8 mouse cellular contexts compared by ENCODE assay signal in genomic region chr9:57643856-57644180, GRCm38 (mm10). TPM values are rescaled to one million over a fixed set of nuclear protein-coding genes. Genes with fewer than 3 reads are reported as not detected.
DNase-seq lines count a peak whose midpoint lies in the region; ATAC-seq and TF ChIP-seq lines count a peak whose summit lies in the region.

No protein-coding gene starts in this region.

- intact Hi-C loops in left cerebral cortex, postnatal 25 days (cut with DNase I), result loop anchor here (2.0 kb wide), 1 partner anchor 15 kb away; no protein-coding TSS in a partner anchor

- peaks cover 40% of the 10 kb centered on the region for H3K4me1 ChIP-seq in kidney, adult 2 months (ENCODE audit: control insufficient read depth, insufficient read depth, low read length)
- peaks cover 17% of the 10 kb centered on the region for H3K4me1 ChIP-seq in forebrain, embryonic 11.5 days (replicated peaks; ENCODE audit: control insufficient read depth, insufficient read depth, low read length)
- peaks cover 57% of the 10 kb centered on the region for H3K4me1 ChIP-seq in limb, embryonic 13.5 days
- H3K4me1 ChIP-seq in midbrain, embryonic 15.5 days, result peaks cover 56% of the 10 kb centered on the region

- peak overlapping the region; percentile 99 for H3K9ac ChIP-seq in forebrain, embryonic 11.5 days (ENCODE audit: low read length)
- peak overlapping the region; percentile 93 for H3K9ac ChIP-seq in limb, embryonic 13.5 days
- H3K9ac ChIP-seq in midbrain, embryonic 15.5 days, result peak overlapping the region; percentile 99

- TF ChIP-seq CTCF in kidney, adult 2 months (conservative IDR thresholded peaks at IDR 0.05; ENCODE audit: insufficient read depth, insufficient read length, low read depth, low read length), result no peak

- H3K4me3 ChIP-seq in kidney, adult 2 months (ENCODE audit: insufficient read depth, low read depth, low read length), result peak overlapping the region; percentile 26; the same call in 1 of the 2 replicates
- H3K4me3 ChIP-seq in forebrain, embryonic 11.5 days (ENCODE audit: low read depth, low read length), result peak overlapping the region; percentile 96
- H3K4me3 ChIP-seq in limb, embryonic 13.5 days, result peak overlapping the region; percentile 74
- H3K4me3 ChIP-seq in midbrain, embryonic 15.5 days, result peak overlapping the region; percentile 64

- H3K27me3 ChIP-seq in kidney, adult 2 months (replicated peaks; ENCODE audit: control insufficient read depth, insufficient read depth, low read length), result no peaks in the 10 kb centered on the region
- no peaks in the 10 kb centered on the region for H3K27me3 ChIP-seq in forebrain, embryonic 11.5 days (ENCODE audit: control insufficient read depth, insufficient read depth, low read length)
- no peaks in the 10 kb centered on the region for H3K27me3 ChIP-seq in limb, embryonic 13.5 days
- no peaks in the 10 kb centered on the region for H3K27me3 ChIP-seq in midbrain, embryonic 15.5 days (replicated peaks)

- DNase-seq in kidney, adult 2 months, result peak; percentile 32
- DNase-seq in kidney, postnatal 14 days, result no peak
- no peak for DNase-seq in forebrain, embryonic 11.5 days (ENCODE audit: low spot score)
- no peak for DNase-seq in left cerebral cortex, postnatal 25 days (ENCODE audit: low spot score in 2 of 2)
- DNase-seq in adrenal gland, adult 2 months, result no peak
- no peak for DNase-seq in frontal cortex, postnatal 36 days (ENCODE audit: low spot score in 2 of 2)

- 30% methylated on average over 7 of the region's 7 CpGs for WGBS in kidney, adult 2 months
- WGBS in forebrain, embryonic 11.5 days, result 82% methylated on average over 7 of the region's 7 CpGs
- WGBS in limb, embryonic 13.5 days, result 36% methylated on average over 7 of the region's 7 CpGs
- WGBS in midbrain, embryonic 15.5 days, result 65% methylated on average over 7 of the region's 7 CpGs

- peak overlapping the region; percentile 22 for H3K27ac ChIP-seq in kidney, adult 2 months (ENCODE audit: insufficient read depth, low read depth, low read length)
- H3K27ac ChIP-seq in forebrain, embryonic 11.5 days (ENCODE audit: low read depth, low read length), result no peak overlapping the region
- H3K27ac ChIP-seq in limb, embryonic 13.5 days, result no peak overlapping the region
- H3K27ac ChIP-seq in midbrain, embryonic 15.5 days, result no peak overlapping the region

- H3K36me3 ChIP-seq in kidney, adult 2 months (ENCODE audit: control insufficient read depth, insufficient read depth, low read length), result no peaks in the 10 kb centered on the region
- H3K36me3 ChIP-seq in forebrain, embryonic 11.5 days (ENCODE audit: control insufficient read depth, insufficient read depth, low read length), result no peaks in the 10 kb centered on the region
- peaks cover 15% of the 10 kb centered on the region for H3K36me3 ChIP-seq in limb, embryonic 13.5 days
- H3K36me3 ChIP-seq in midbrain, embryonic 15.5 days (replicated peaks), result no peaks in the 10 kb centered on the region

- ATAC-seq in forebrain, embryonic 11.5 days (replicated peaks; ENCODE audit: low FRiP score), result no peak
- ATAC-seq in limb, embryonic 13.5 days (ENCODE audit: low FRiP score, low read depth), result no peak
- no peak for ATAC-seq in midbrain, embryonic 15.5 days (replicated peaks)

- H3K4me2 ChIP-seq in forebrain, embryonic 11.5 days (ENCODE audit: low read depth, low read length, severe bottlenecking), result peak overlapping the region; percentile 84
- H3K4me2 ChIP-seq in limb, embryonic 13.5 days (replicated peaks), result peak overlapping the region; percentile 97
- H3K4me2 ChIP-seq in midbrain, embryonic 15.5 days, result peak overlapping the region; percentile 94

- H3K9me3 ChIP-seq in forebrain, embryonic 11.5 days (ENCODE audit: control insufficient read depth, low read length), result no peaks in the 10 kb centered on the region
- H3K9me3 ChIP-seq in limb, embryonic 13.5 days, result no peaks in the 10 kb centered on the region
- no peaks in the 10 kb centered on the region for H3K9me3 ChIP-seq in midbrain, embryonic 15.5 days

- no peak for TF ChIP-seq POLR2A in kidney, adult 2 months (IDR thresholded peaks at IDR 0.05; ENCODE audit: low read depth, low read length)

RNA-seq across cellular contexts. Expression of gene Csk, which starts 9.6 kb away (rescaled TPM):
- polyA plus RNA-seq in kidney, adult 2 months (2012; rRNA removed), result 30.9 and 42.4 TPM in 2 replicates
- polyA plus RNA-seq in forebrain, embryonic 11.5 days (2014; fragmentation: Nextera tagmentation; extraction: Ambion mirVana), result 32.9 and 39.5 TPM in 2 replicates
- polyA plus RNA-seq in limb, embryonic 13.5 days (2015; fragmentation: Nextera tagmentation; extraction: Ambion mirVana), result 32.6 and 32.7 TPM in 2 replicates
- 36.8 and 39.9 TPM in 2 replicates for polyA plus RNA-seq in midbrain, embryonic 15.5 days (2015; fragmentation: Nextera tagmentation; extraction: Ambion mirVana)
- 10 to 100 TPM; 35.8 to 37.8 TPM for total RNA-seq in left cerebral cortex, postnatal 25 days (2021)
- 10 to 100 TPM; 61.1 to 95.5 TPM for total RNA-seq in adrenal gland, adult 2 months (2021)
- polyA plus RNA-seq in adrenal gland, adult 2 months (2012; rRNA removed), result 75.0 and 80.2 TPM in 2 replicates

RNA-seq across cellular contexts. Expression of gene Lman1l, which starts 23.2 kb away (rescaled TPM):
- polyA plus RNA-seq in kidney, adult 2 months (2012; rRNA removed), result 0.08 TPM in 1 of 2 replicates, not detected in the other
- polyA plus RNA-seq in forebrain, embryonic 11.5 days (2014; fragmentation: Nextera tagmentation; extraction: Ambion mirVana), result not detected in 2 replicates
- polyA plus RNA-seq in limb, embryonic 13.5 days (2015; fragmentation: Nextera tagmentation; extraction: Ambion mirVana), result not detected in 2 replicates
- polyA plus RNA-seq in midbrain, embryonic 15.5 days (2015; fragmentation: Nextera tagmentation; extraction: Ambion mirVana), result not detected in 2 replicates
- not detected for total RNA-seq in left cerebral cortex, postnatal 25 days (2021)
- total RNA-seq in adrenal gland, adult 2 months (2021), result not detected
- polyA plus RNA-seq in adrenal gland, adult 2 months (2012; rRNA removed), result not detected in 2 replicates

RNA-seq across cellular contexts. Expression of gene Cplx3, which starts 37.7 kb away (rescaled TPM):
- 0.42 and 0.47 TPM in 2 replicates for polyA plus RNA-seq in kidney, adult 2 months (2012; rRNA removed)
- 0.15 TPM in 1 of 2 replicates, not detected in the other for polyA plus RNA-seq in forebrain, embryonic 11.5 days (2014; fragmentation: Nextera tagmentation; extraction: Ambion mirVana)
- polyA plus RNA-seq in limb, embryonic 13.5 days (2015; fragmentation: Nextera tagmentation; extraction: Ambion mirVana), result not detected in 2 replicates
- polyA plus RNA-seq in midbrain, embryonic 15.5 days (2015; fragmentation: Nextera tagmentation; extraction: Ambion mirVana), result 0.63 and 1.5 TPM in 2 replicates
- total RNA-seq in left cerebral cortex, postnatal 25 days (2021), result 10 to 100 TPM; 11.0 to 17.4 TPM
- not detected for total RNA-seq in adrenal gland, adult 2 months (2021)
- polyA plus RNA-seq in adrenal gland, adult 2 months (2012; rRNA removed), result not detected in 2 replicates

RNA-seq across cellular contexts. Expression of gene Cyp1a2, which starts 39.7 kb away (rescaled TPM):
- 0.07 TPM in 1 of 2 replicates, not detected in the other for polyA plus RNA-seq in kidney, adult 2 months (2012; rRNA removed)
- polyA plus RNA-seq in forebrain, embryonic 11.5 days (2014; fragmentation: Nextera tagmentation; extraction: Ambion mirVana), result not detected in 2 replicates
- not detected in 2 replicates for polyA plus RNA-seq in limb, embryonic 13.5 days (2015; fragmentation: Nextera tagmentation; extraction: Ambion mirVana)
- polyA plus RNA-seq in midbrain, embryonic 15.5 days (2015; fragmentation: Nextera tagmentation; extraction: Ambion mirVana), result not detected in 2 replicates
- total RNA-seq in left cerebral cortex, postnatal 25 days (2021), result not detected
- 1 to 10 TPM in 1 of 2 experiments, not detected in 1; 1.6 TPM for total RNA-seq in adrenal gland, adult 2 months (2021)
- polyA plus RNA-seq in adrenal gland, adult 2 months (2012; rRNA removed), result 0.24 TPM in 1 of 2 replicates, not detected in the other

RNA-seq across cellular contexts. Expression of gene Cyp1a1, which starts 43.9 kb away (rescaled TPM):
- 0.97 and 1.0 TPM in 2 replicates for polyA plus RNA-seq in kidney, adult 2 months (2012; rRNA removed)
- polyA plus RNA-seq in forebrain, embryonic 11.5 days (2014; fragmentation: Nextera tagmentation; extraction: Ambion mirVana), result not detected in 2 replicates
- not detected in 2 replicates for polyA plus RNA-seq in limb, embryonic 13.5 days (2015; fragmentation: Nextera tagmentation; extraction: Ambion mirVana)
- polyA plus RNA-seq in midbrain, embryonic 15.5 days (2015; fragmentation: Nextera tagmentation; extraction: Ambion mirVana), result 0.17 TPM in 1 of 2 replicates, not detected in the other
- total RNA-seq in left cerebral cortex, postnatal 25 days (2021), result under 1 TPM in 1 of 2 experiments, not detected in 1; 0.14 TPM
- total RNA-seq in adrenal gland, adult 2 months (2021), result under 1 TPM; 0.28 to 0.61 TPM
- polyA plus RNA-seq in adrenal gland, adult 2 months (2012; rRNA removed), result 0.07 and 0.18 TPM in 2 replicates

Comparison
In these comparisons a context has a peak if more than half of its experiments do, and no peak if none do; other contexts are left out.
1. H3K4me3 ChIP-seq: peak in every context shown above with its lines; median percentile 96 in forebrain, embryonic 11.5 days; 74 in limb, embryonic 13.5 days; 64 in midbrain, embryonic 15.5 days; 26 in kidney, adult 2 months.